Comparison of ENCODE assay signal across 8 mouse cellular contexts in the genomic region with DNA sequence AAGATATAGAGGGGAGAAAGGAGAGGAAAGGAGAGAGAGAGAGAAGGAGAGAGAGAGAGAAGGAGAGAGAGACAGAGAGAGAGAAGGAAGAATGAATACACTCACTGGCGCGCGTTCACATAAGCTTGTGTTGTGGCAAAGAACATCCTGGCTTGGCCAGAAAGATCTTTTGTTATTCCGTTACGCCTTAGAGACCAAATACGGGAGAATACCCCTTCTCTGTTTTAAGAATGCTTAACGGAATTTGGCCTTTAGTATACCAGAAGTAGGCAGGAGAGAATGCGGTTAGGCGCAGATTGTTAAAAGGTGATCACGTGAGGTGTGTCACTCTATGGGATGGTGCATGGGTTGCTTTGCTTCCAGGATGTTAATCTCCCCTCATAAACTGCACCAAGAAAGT. TPM values are rescaled to one million over a fixed set of nuclear protein-coding genes. Genes with fewer than 3 reads are reported as not detected.
DNase-seq lines count a peak whose midpoint lies in the region; ATAC-seq lines count a peak whose summit lies in the region.

No protein-coding gene starts in this region.

- peak overlapping the region; percentile 97 for H3K9ac ChIP-seq in kidney, embryonic 14.5 days (ENCODE audit: low read depth, low read length)
- peak overlapping the region; percentile 99 for H3K9ac ChIP-seq in hindbrain, embryonic 12.5 days
- H3K9ac ChIP-seq in midbrain, embryonic 13.5 days (replicated peaks) = peak overlapping the region; percentile 99

- ATAC-seq in kidney, embryonic 14.5 days (ENCODE audit: low FRiP score, low TSS enrichment) = no peak
- ATAC-seq in hindbrain, embryonic 12.5 days (ENCODE audit: low FRiP score) = no peak
- ATAC-seq in midbrain, embryonic 13.5 days = no peak

- no peaks in the 10 kb centered on the region for H3K27me3 ChIP-seq in kidney, embryonic 14.5 days (ENCODE audit: control insufficient read depth, insufficient read depth, low read length)
- H3K27me3 ChIP-seq in hindbrain, embryonic 12.5 days = no peaks in the 10 kb centered on the region
- no peaks in the 10 kb centered on the region for H3K27me3 ChIP-seq in midbrain, embryonic 13.5 days

- intact Hi-C loops in left cerebral cortex, postnatal 25 days (cut with DNase I) = no loop called here

- no peak for DNase-seq in kidney, postnatal 10 days
- DNase-seq in Muller cell, postnatal 12 days (ENCODE audit: inconsistent ontology term) = peak; percentile 57
- no peak for DNase-seq in left cerebral cortex, postnatal 25 days (ENCODE audit: low spot score in 2 of 2)
- DNase-seq in ovary, postnatal 36 days (ENCODE audit: low spot score) = no peak
- DNase-seq in adrenal gland, postnatal 25 days = no peak

- H3K4me1 ChIP-seq in kidney, embryonic 14.5 days (ENCODE audit: control insufficient read depth, insufficient read depth, low read length) = peaks cover 19% of the 10 kb centered on the region
- peaks cover 19% of the 10 kb centered on the region for H3K4me1 ChIP-seq in hindbrain, embryonic 12.5 days
- peaks cover 29% of the 10 kb centered on the region for H3K4me1 ChIP-seq in midbrain, embryonic 13.5 days (replicated peaks)

- H3K36me3 ChIP-seq in kidney, embryonic 14.5 days (ENCODE audit: control insufficient read depth, insufficient read depth, low read length) = peaks cover 41% of the 10 kb centered on the region
- H3K36me3 ChIP-seq in hindbrain, embryonic 12.5 days = peaks cover 41% of the 10 kb centered on the region
- H3K36me3 ChIP-seq in midbrain, embryonic 13.5 days = peaks cover 45% of the 10 kb centered on the region

- WGBS in kidney, embryonic 14.5 days = 10% methylated on average over 10 of the region's 10 CpGs
- 9% methylated on average over 10 of the region's 10 CpGs for WGBS in hindbrain, embryonic 12.5 days
- WGBS in midbrain, embryonic 13.5 days = 7% methylated on average over 10 of the region's 10 CpGs

- no peaks in the 10 kb centered on the region for H3K9me3 ChIP-seq in kidney, embryonic 14.5 days (ENCODE audit: control insufficient read depth, low read length)
- no peaks in the 10 kb centered on the region for H3K9me3 ChIP-seq in hindbrain, embryonic 12.5 days (replicated peaks)
- no peaks in the 10 kb centered on the region for H3K9me3 ChIP-seq in midbrain, embryonic 13.5 days

- peak overlapping the region; percentile 69 for H3K4me2 ChIP-seq in kidney, embryonic 14.5 days (replicated peaks; ENCODE audit: low read depth, low read length)
- peak overlapping the region; percentile 72 for H3K4me2 ChIP-seq in hindbrain, embryonic 12.5 days (replicated peaks)
- peak overlapping the region; percentile 77 for H3K4me2 ChIP-seq in midbrain, embryonic 13.5 days (replicated peaks)

- H3K4me3 ChIP-seq in kidney, embryonic 14.5 days (ENCODE audit: low read length) = peak overlapping the region; percentile 97
- peak overlapping the region; percentile 99 for H3K4me3 ChIP-seq in hindbrain, embryonic 12.5 days
- H3K4me3 ChIP-seq in midbrain, embryonic 13.5 days (replicated peaks) = peak overlapping the region; percentile 98

- no peak overlapping the region for H3K27ac ChIP-seq in kidney, embryonic 14.5 days (ENCODE audit: low read depth, low read length)
- H3K27ac ChIP-seq in hindbrain, embryonic 12.5 days = peak overlapping the region; percentile 88; the same call in 1 of the 2 replicates
- H3K27ac ChIP-seq in midbrain, embryonic 13.5 days = 0 out of 2 replicates have a peak overlapping the region, but pooled peaks have one; percentile 87

RNA-seq across cellular contexts. Expression of gene Zswim8, which starts 0.9 kb away (rescaled TPM):
- 30.1 and 32.1 TPM in 2 replicates for polyA plus RNA-seq in kidney, embryonic 14.5 days (2014; fragmentation: Nextera tagmentation; extraction: Ambion mirVana)
- polyA plus RNA-seq in hindbrain, embryonic 12.5 days (2016; fragmentation: Nextera tagmentation; extraction: Ambion mirVana) = 53.8 and 60.1 TPM in 2 replicates
- 46.5 and 57.7 TPM in 2 replicates for polyA plus RNA-seq in midbrain, embryonic 13.5 days (2015; fragmentation: Nextera tagmentation; extraction: Ambion mirVana)
- total RNA-seq in left cerebral cortex, postnatal 25 days (2021) = 100 to 1,000 TPM; 152 to 155 TPM
- 116 and 146 TPM in 2 replicates for total RNA-seq in adrenal gland, postnatal 25 days (2021)

RNA-seq across cellular contexts. Expression of gene Chchd1, which starts 5.4 kb away (rescaled TPM):
- 218 and 327 TPM in 2 replicates for polyA plus RNA-seq in kidney, embryonic 14.5 days (2014; fragmentation: Nextera tagmentation; extraction: Ambion mirVana)
- 213 and 215 TPM in 2 replicates for polyA plus RNA-seq in hindbrain, embryonic 12.5 days (2016; fragmentation: Nextera tagmentation; extraction: Ambion mirVana)
- 209 and 213 TPM in 2 replicates for polyA plus RNA-seq in midbrain, embryonic 13.5 days (2015; fragmentation: Nextera tagmentation; extraction: Ambion mirVana)
- total RNA-seq in left cerebral cortex, postnatal 25 days (2021) = 10 to 100 TPM; 45.9 to 51.8 TPM
- total RNA-seq in adrenal gland, postnatal 25 days (2021) = 70.4 and 90.7 TPM in 2 replicates

RNA-seq across cellular contexts. Expression of gene Fut11, which starts 13.5 kb away (rescaled TPM):
- polyA plus RNA-seq in kidney, embryonic 14.5 days (2014; fragmentation: Nextera tagmentation; extraction: Ambion mirVana) = 15.1 and 19.9 TPM in 2 replicates
- polyA plus RNA-seq in hindbrain, embryonic 12.5 days (2016; fragmentation: Nextera tagmentation; extraction: Ambion mirVana) = 32.0 and 33.4 TPM in 2 replicates
- 22.7 and 26.0 TPM in 2 replicates for polyA plus RNA-seq in midbrain, embryonic 13.5 days (2015; fragmentation: Nextera tagmentation; extraction: Ambion mirVana)
- 10 to 100 TPM; 18.5 to 19.7 TPM for total RNA-seq in left cerebral cortex, postnatal 25 days (2021)
- 18.0 and 22.5 TPM in 2 replicates for total RNA-seq in adrenal gland, postnatal 25 days (2021)

RNA-seq across cellular contexts. Expression of gene Ndst2, which starts 26.1 kb away (rescaled TPM):
- 21.3 and 32.1 TPM in 2 replicates for polyA plus RNA-seq in kidney, embryonic 14.5 days (2014; fragmentation: Nextera tagmentation; extraction: Ambion mirVana)
- polyA plus RNA-seq in hindbrain, embryonic 12.5 days (2016; fragmentation: Nextera tagmentation; extraction: Ambion mirVana) = 27.2 and 28.2 TPM in 2 replicates
- 16.8 and 19.7 TPM in 2 replicates for polyA plus RNA-seq in midbrain, embryonic 13.5 days (2015; fragmentation: Nextera tagmentation; extraction: Ambion mirVana)
- 10 to 100 TPM; 14.9 to 17.4 TPM for total RNA-seq in left cerebral cortex, postnatal 25 days (2021)
- total RNA-seq in adrenal gland, postnatal 25 days (2021) = 33.5 and 36.2 TPM in 2 replicates

RNA-seq across cellular contexts. Expression of gene Sec24c, which starts 34.1 kb away (rescaled TPM):
- 47.7 and 93.8 TPM in 2 replicates for polyA plus RNA-seq in kidney, embryonic 14.5 days (2014; fragmentation: Nextera tagmentation; extraction: Ambion mirVana)
- polyA plus RNA-seq in hindbrain, embryonic 12.5 days (2016; fragmentation: Nextera tagmentation; extraction: Ambion mirVana) = 102 and 109 TPM in 2 replicates
- 88.4 and 96.7 TPM in 2 replicates for polyA plus RNA-seq in midbrain, embryonic 13.5 days (2015; fragmentation: Nextera tagmentation; extraction: Ambion mirVana)
- 100 to 1,000 TPM; 110 to 113 TPM for total RNA-seq in left cerebral cortex, postnatal 25 days (2021)
- total RNA-seq in adrenal gland, postnatal 25 days (2021) = 119 and 125 TPM in 2 replicates
